Mouse (Mus musculus) frontal cortex, adult (tissue): ENCODE data around the gene Olfr561.

Source experiments
- ATAC-seq: cut with Nextera tagmentation; 2 replicates; pipeline ENCODE4 v1.9.2; 2017; ENCODE audit warnings: mild to moderate bottlenecking, moderate library complexity, mixed read lengths; ENCODE audit not compliant: low TSS enrichment

Olfr561 gene

DNA sequence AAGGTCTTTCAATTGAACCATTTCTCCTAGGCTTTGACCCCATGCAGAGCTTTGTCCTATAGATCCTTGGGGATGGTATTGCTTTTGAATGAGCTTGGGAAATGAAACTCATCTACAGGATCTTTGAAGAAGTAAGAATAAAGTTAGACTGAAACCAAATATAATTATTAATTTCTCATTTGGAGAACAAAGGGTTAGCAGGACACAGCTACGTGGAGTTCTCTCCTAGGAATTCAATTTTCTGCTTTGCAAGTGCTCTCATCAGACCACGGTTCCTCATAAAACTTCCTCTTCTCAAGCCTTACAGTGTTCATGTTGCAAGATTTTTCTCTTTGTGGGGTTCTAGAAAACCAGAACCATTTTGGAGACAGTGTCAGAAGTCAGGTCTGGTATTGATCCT is at the start of gene Olfr561:
Gene Olfr561 (plus strand): TSS at position 301 of the 400 bp plus-strand sequence.
- ATAC-seq = no peak

DNA sequence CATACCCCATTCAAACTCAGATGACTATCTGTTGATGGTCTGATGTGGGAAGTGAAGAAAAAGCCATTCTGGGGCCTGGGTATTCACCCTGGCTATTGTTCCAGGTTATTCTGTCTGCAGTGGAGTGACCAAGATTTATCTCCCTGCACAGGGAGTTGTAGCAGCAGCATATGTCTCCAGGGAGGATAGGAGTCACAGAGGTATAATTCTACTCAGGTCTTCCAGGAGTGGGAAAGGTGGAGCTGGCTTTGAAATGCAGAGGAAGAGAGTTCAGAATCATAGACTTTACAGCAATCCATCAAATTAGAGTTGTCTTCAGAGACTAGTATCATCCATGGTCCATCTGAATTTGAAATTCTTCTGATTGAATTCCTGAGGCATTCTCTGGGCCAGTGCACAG is 43.6 kb upstream of the Olfr561 start, which contains the start of gene Olfr559:
Gene Olfr559 (minus strand): TSS at position 101 of the 400 bp plus-strand sequence.
- ATAC-seq = no peak

DNA sequence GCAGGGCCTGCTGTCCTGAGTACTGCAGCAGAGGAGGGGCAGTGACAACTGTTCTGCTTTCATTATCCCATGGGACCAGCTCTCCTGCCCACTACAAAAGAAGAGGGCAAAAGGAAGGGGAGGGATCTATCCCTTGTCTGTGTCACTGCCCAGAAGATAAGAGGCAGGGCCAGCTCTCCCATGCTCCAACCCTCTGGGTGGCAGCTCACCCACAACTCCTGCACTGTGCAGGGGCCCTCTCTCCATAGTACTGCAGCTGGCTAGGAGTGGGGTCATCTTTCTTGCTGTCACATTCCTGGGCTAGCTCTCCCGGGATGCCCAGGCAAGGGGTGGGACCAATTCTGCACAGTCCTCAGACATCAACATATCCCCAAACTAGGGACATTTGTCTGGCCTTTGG is 37.2 kb upstream of the Olfr561 start:
- ATAC-seq = no peak

DNA sequence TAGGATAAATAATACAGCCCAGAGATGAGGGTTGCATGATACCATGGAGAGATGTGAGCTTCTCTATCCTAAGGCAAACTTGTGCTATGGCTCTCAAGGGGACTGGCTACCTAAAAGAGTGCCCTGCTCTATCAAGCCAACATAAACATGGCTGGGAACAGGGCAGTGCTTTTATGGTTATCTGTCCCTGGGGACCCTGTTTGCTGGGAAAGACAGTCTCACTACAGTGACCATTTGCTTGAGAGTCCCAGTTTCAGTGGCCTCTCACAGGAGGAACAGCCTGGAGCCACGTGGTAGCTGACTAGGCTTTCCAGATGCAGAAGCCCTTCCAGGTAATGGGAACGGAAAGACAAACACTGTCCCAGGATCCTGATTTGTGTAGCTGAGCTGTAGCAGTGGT is 33.3 kb upstream of the Olfr561 start:
- ATAC-seq = no peak

DNA sequence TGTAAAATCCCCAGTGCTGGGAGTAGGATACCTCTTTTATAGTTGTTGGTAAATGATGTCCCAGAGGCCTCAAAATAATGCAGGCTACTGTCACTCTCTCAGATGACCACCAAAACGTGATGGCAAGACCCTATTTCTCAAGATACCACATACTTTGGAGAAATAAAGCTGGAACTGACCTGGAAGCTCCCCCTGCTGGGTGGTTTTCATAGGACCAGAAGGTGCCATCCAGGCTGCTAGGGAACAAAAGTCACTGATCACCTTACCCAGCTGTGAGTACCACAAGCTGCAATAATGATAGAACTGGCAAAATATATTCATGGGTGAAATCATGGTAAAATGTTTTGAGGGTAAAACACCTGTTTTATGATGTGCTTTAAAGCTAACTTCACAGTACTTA is 18.9 kb upstream of the Olfr561 start:
- no peak for ATAC-seq

DNA sequence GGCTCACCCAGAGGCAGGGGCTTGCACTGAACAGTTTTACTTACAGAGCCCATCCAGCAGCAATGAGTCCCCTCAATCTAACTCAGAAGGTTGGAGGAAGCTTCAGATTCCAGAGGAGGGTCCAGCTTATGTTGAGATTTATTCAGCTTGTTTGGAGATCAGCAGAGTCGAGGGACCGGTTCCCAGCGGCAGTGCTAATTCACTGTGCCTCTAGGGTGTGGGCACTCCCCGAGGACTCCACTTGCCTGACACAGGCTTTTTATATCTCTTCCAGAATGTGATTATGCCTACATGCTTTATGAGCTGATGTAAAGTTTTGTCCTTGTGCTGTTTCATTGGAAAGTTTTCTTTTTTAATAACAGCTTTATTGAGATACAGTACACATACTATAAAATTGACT is 11.8 kb upstream of the Olfr561 start, which contains the start of the genes Olfr560 and Olfr78:
Gene Olfr560 (minus strand): TSS at position 101 of the 400 bp plus-strand sequence.
Gene Olfr78 (minus strand): TSS at position 206 of the 400 bp plus-strand sequence.
- peak; percentile 31; the same call in 1 of the 2 replicates for ATAC-seq

DNA sequence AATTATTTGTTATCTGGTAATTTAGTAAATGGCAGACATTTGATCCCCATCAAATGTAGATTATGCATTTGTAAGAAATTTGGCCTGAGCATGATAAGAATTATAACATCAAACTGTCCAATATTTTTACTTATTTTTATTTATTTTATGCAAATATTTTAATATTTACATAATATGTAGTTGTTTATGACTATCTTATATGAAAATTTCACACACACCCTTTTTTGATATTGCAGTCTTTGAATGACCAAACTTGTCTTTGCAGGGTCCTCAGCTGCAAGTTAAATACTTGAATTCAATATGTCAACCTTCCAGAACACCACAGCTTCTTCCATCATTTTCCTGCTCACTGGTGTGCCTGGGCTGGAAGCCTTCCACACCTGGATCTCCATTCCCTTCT is 32.2 kb downstream of the Olfr561 start, which contains the start of gene Olfr564:
Gene Olfr564 (plus strand): TSS at position 301 of the 400 bp plus-strand sequence.
- no peak for ATAC-seq
